Mouse (Mus musculus): ENCODE measurements at regions not wholly inside any gene's neighbourhood (a gene's known extent, or its start where the extent isn't known, plus 50 kb on each side); places are given as distances from the start of the nearest gene placed in this dataset.

- TF ChIP-seq POLR2A (IDR thresholded peaks at IDR 0.05; ENCODE audit: insufficient read length, low read depth) (no peak), CEBPB (IDR thresholded peaks at IDR 0.05; ENCODE audit: insufficient read depth, poor library complexity, severe bottlenecking) (peak; percentile 67; the same call in 1 of the 2 replicates), TCF3 (IDR thresholded peaks at IDR 0.05; ENCODE audit: insufficient read length, low read depth) (peak; percentile 82), USF1 (IDR thresholded peaks at IDR 0.05; ENCODE audit: low read depth) (no peak), MYOD1 (IDR thresholded peaks at IDR 0.05; ENCODE audit: control insufficient read depth in 1 of 3, insufficient read length in 2 of 3, low read depth in 2 of 3) (peak; percentile 84 to 98 (median 98)), TCF12 (IDR thresholded peaks at IDR 0.05; ENCODE audit: insufficient read depth, poor library complexity, severe bottlenecking) (peak; percentile 84)
Observed at GRCm38 (mm10) chr13:112067066-112067847, 221.0 kb upstream of the Ankrd55 start.

Measured in myocyte (in vitro differentiated cells).